9 mouse cellular contexts compared by ENCODE assay signal in the genomic region with DNA sequence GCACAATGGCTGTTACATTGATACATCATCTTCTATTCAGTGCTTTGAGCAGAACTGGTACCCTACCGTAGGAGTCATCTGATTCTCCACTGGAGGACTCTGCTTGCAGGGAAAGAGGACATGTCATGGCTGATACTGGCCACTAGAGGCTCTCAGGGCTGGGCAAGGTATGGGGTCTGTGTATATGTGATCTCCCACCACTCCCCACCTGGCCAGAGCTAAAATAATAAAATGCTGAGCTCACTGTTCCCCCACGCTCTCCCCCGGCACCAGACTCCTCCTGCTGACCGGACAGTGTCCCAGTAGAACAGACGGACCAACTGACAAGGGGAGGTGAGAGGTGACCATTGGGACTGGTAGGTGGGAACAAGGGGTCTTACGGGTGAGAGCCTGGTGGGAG. TPM values are rescaled to one million over a fixed set of nuclear protein-coding genes. Genes with fewer than 3 reads are reported as not detected.
DNase-seq lines count a peak whose midpoint lies in the region; ATAC-seq lines count a peak whose summit lies in the region.
"Had no signal": no experiment of that assay in that cellular context is flagged by ENCODE, and none has a peak within 500 bp of the region (broad histone marks: within the 10 kb centered on the region; RNA-seq: fewer than 3 reads in every experiment).

A gene (plus strand): TSS at position 231 of the 400 bp plus-strand sequence.

- peak; percentile 46 for DNase-seq in embryonic facial prominence, embryonic 11.5 days (ENCODE audit: low spot score)
- no peak for DNase-seq in embryonic facial prominence, embryonic 10.5 days (ENCODE audit: low spot score)
- peak; percentile 19 for DNase-seq in NIH3T3 (ENCODE audit: low read depth)
- peak; percentile 78 for DNase-seq in gastrocnemius, postnatal 25 days
- DNase-seq in limb, embryonic 11.5 days (ENCODE audit: low spot score) = peak; percentile 47
- no peak for DNase-seq in adrenal gland, postnatal 36 days
- no peak for DNase-seq in adrenal gland, postnatal 14 days

- no peaks in the 10 kb centered on the region for H3K9me3 ChIP-seq in embryonic facial prominence, embryonic 11.5 days (replicated peaks; ENCODE audit: control insufficient read depth, low read length)
- no peaks in the 10 kb centered on the region for H3K9me3 ChIP-seq in embryonic facial prominence, embryonic 10.5 days
- H3K9me3 ChIP-seq in limb, embryonic 11.5 days (ENCODE audit: control insufficient read depth, low read length) = no peaks in the 10 kb centered on the region
- H3K9me3 ChIP-seq in stomach, embryonic 15.5 days = no peaks in the 10 kb centered on the region
- H3K9me3 ChIP-seq: liver, embryonic 15.5 days had no signal

- H3K9ac ChIP-seq in embryonic facial prominence, embryonic 11.5 days (replicated peaks; ENCODE audit: low read length) = no peak within 1 kb of the TSS; the same call in 1 of the 2 replicates
- H3K9ac ChIP-seq in limb, embryonic 11.5 days (ENCODE audit: low read length) = no peak within 1 kb of the TSS
- H3K9ac ChIP-seq in stomach, embryonic 15.5 days = no peak within 1 kb of the TSS
- H3K9ac ChIP-seq: liver, embryonic 15.5 days had no signal

- no peak within 1 kb of the TSS for H3K27ac ChIP-seq in embryonic facial prominence, embryonic 11.5 days (replicated peaks; ENCODE audit: low read depth, low read length)
- no peak within 1 kb of the TSS for H3K27ac ChIP-seq in embryonic facial prominence, embryonic 10.5 days (replicated peaks)
- H3K27ac ChIP-seq in limb, embryonic 11.5 days (replicated peaks; ENCODE audit: low read depth, low read length) = no peak within 1 kb of the TSS
- H3K27ac ChIP-seq in stomach, embryonic 15.5 days = peak within 1 kb of the TSS; percentile 19
- H3K27ac ChIP-seq: liver, embryonic 15.5 days had no signal

- ATAC-seq in embryonic facial prominence, embryonic 11.5 days (replicated peaks; ENCODE audit: insufficient number of reproducible peaks, low FRiP score, low TSS enrichment, low read depth) = 0 out of 2 replicates have a peak, but pooled peaks have one; percentile 38
- ATAC-seq in limb, embryonic 11.5 days (ENCODE audit: insufficient number of reproducible peaks, low FRiP score, low TSS enrichment, low read depth) = peak; percentile 52; the same call in 1 of the 2 replicates
- ATAC-seq in stomach, embryonic 15.5 days (ENCODE audit: insufficient read depth, low FRiP score, low read depth) = no peak

- H3K27me3 ChIP-seq in embryonic facial prominence, embryonic 11.5 days (ENCODE audit: control insufficient read depth, insufficient read depth, low read length) = no peaks in the 10 kb centered on the region
- H3K27me3 ChIP-seq in embryonic facial prominence, embryonic 10.5 days (replicated peaks; ENCODE audit: low read depth, poor library complexity, severe bottlenecking) = no peaks in the 10 kb centered on the region
- H3K27me3 ChIP-seq in limb, embryonic 11.5 days (ENCODE audit: control insufficient read depth, insufficient read depth, low read length) = no peaks in the 10 kb centered on the region
- H3K27me3 ChIP-seq in stomach, embryonic 15.5 days (replicated peaks) = no peaks in the 10 kb centered on the region
- H3K27me3 ChIP-seq: liver, embryonic 15.5 days had no signal

- H3K4me1 ChIP-seq in embryonic facial prominence, embryonic 11.5 days (ENCODE audit: control insufficient read depth, insufficient read depth, low read length) = no peaks in the 10 kb centered on the region
- no peaks in the 10 kb centered on the region for H3K4me1 ChIP-seq in embryonic facial prominence, embryonic 10.5 days
- no peaks in the 10 kb centered on the region for H3K4me1 ChIP-seq in limb, embryonic 11.5 days (ENCODE audit: control insufficient read depth, insufficient read depth, low read length)
- 0 out of 2 replicates have a peak, but pooled peaks cover 13% of the 10 kb centered on the region for H3K4me1 ChIP-seq in stomach, embryonic 15.5 days

- 63% methylated on average over 6 of the region's 6 CpGs for WGBS in embryonic facial prominence, embryonic 11.5 days
- 67% methylated on average over 6 of the region's 6 CpGs for WGBS in embryonic facial prominence, embryonic 10.5 days
- WGBS in limb, embryonic 11.5 days = 62% methylated on average over 6 of the region's 6 CpGs
- 46% methylated on average over 6 of the region's 6 CpGs for WGBS in stomach, embryonic 15.5 days

- H3K4me2 ChIP-seq in embryonic facial prominence, embryonic 11.5 days (ENCODE audit: low read depth, low read length) = no peak within 1 kb of the TSS
- no peak within 1 kb of the TSS for H3K4me2 ChIP-seq in limb, embryonic 11.5 days (ENCODE audit: low read depth, severe bottlenecking)
- H3K4me2 ChIP-seq in stomach, embryonic 15.5 days = no peak within 1 kb of the TSS
- H3K4me2 ChIP-seq: liver, embryonic 15.5 days had no signal

- H3K4me3 ChIP-seq in embryonic facial prominence, embryonic 11.5 days (ENCODE audit: low read depth, low read length) = no peak within 1 kb of the TSS
- no peak within 1 kb of the TSS for H3K4me3 ChIP-seq in embryonic facial prominence, embryonic 10.5 days
- H3K4me3 ChIP-seq in limb, embryonic 11.5 days (ENCODE audit: low read depth, low read length) = no peak within 1 kb of the TSS
- H3K4me3 ChIP-seq in stomach, embryonic 15.5 days (replicated peaks) = no peak within 1 kb of the TSS
- H3K4me3 ChIP-seq: liver, embryonic 15.5 days had no signal

- peaks cover 6% of the 10 kb centered on the region for H3K36me3 ChIP-seq in embryonic facial prominence, embryonic 11.5 days (replicated peaks; ENCODE audit: control insufficient read depth, insufficient read depth, low read depth, low read length)
- peaks cover 65% of the 10 kb centered on the region for H3K36me3 ChIP-seq in embryonic facial prominence, embryonic 10.5 days (replicated peaks)
- peaks cover 23% of the 10 kb centered on the region; the same call in 1 of the 2 replicates for H3K36me3 ChIP-seq in limb, embryonic 11.5 days (ENCODE audit: control insufficient read depth, insufficient read depth, low read length)
- H3K36me3 ChIP-seq in stomach, embryonic 15.5 days = peaks cover 33% of the 10 kb centered on the region

RNA-seq across cellular contexts. Expression of the gene that starts here (rescaled TPM):
- 0.28 and 0.42 TPM in 2 replicates for polyA plus RNA-seq in embryonic facial prominence, embryonic 11.5 days (2014; fragmentation: Nextera tagmentation; extraction: Ambion mirVana)
- 1.4 and 1.5 TPM in 2 replicates for polyA plus RNA-seq in embryonic facial prominence, embryonic 10.5 days (2016; fragmentation: Nextera tagmentation; extraction: Ambion mirVana)
- total RNA-seq in gastrocnemius, postnatal 25 days (2021) = 100 to 1,000 TPM; 481 to 623 TPM
- polyA plus RNA-seq in limb, embryonic 11.5 days (2014; fragmentation: Nextera tagmentation; extraction: Ambion mirVana) = 0.72 and 0.88 TPM in 2 replicates
- 1.6 and 1.7 TPM in 2 replicates for polyA plus RNA-seq in stomach, embryonic 15.5 days (2015; fragmentation: Nextera tagmentation; extraction: Ambion mirVana)
- total RNA-seq in adrenal gland, postnatal 36 days (2021) = 1 to 10 TPM in 1 of 2 experiments, under 1 TPM in 1; 0.66 to 1.4 TPM
- total RNA-seq in adrenal gland, postnatal 14 days (2021) = 1.4 TPM in 1 of 2 replicates, not detected in the other

Comparison
In these comparisons a context has a peak if more than half of its experiments do, and no peak if none do; other contexts are left out.
1. RNA of the gene that starts here (total RNA-seq): 481 to 623 TPM in gastrocnemius, postnatal 25 days; 0.66 to 1.4 TPM in adrenal gland, postnatal 36 days and 1.4 TPM in adrenal gland, postnatal 14 days; every median in the first group is over 100 times any median in the second.
2. Peak in DNase-seq and ATAC-seq in embryonic facial prominence, embryonic 11.5 days; RNA of the gene not detected or under 1 TPM.
3. Peak in DNase-seq and ATAC-seq in limb, embryonic 11.5 days; RNA of the gene not detected or under 1 TPM.
4. DNase-seq: peak in NIH3T3 (single experiment) and gastrocnemius, postnatal 25 days (single experiment); none in embryonic facial prominence, embryonic 10.5 days (single experiment), adrenal gland, postnatal 36 days (0 of 2) and adrenal gland, postnatal 14 days (single experiment).